Mouse (Mus musculus): ENCODE results near the gene Wdr66.
A peak's percentile ranks its signal among the peaks of the same experiment; 100 is the strongest.

Gene Wdr66

GRCm38 (mm10) chr5:123357253-123357652, 105.4 kb downstream of the Wdr66 start:
- DNase-seq (ENCODE audit: inconsistent ontology term) = no peak

- no peak for DNase-seq (ENCODE audit: inconsistent ontology term)
These were observed 107.5 kb downstream of the Wdr66 start for GRCm38 (mm10) chr5:123359431-123359830.

GRCm38 (mm10) chr5:123362911-123363310, 111.0 kb downstream of the Wdr66 start:
- no peak for DNase-seq (ENCODE audit: inconsistent ontology term)

GRCm38 (mm10) chr5:123364302-123364971, 112.5 kb downstream of the Wdr66 start:
- peak; percentile 68 for DNase-seq (ENCODE audit: inconsistent ontology term)

GRCm38 (mm10) chr5:123368869-123369488, 117.1 kb downstream of the Wdr66 start:
- no peak for DNase-seq (ENCODE audit: inconsistent ontology term)

GRCm38 (mm10) chr5:123370049-123370448, 118.1 kb downstream of the Wdr66 start:
- no peak for DNase-seq (ENCODE audit: inconsistent ontology term)

- DNase-seq (ENCODE audit: inconsistent ontology term) = no peak
These were observed 123.4 kb downstream of the Wdr66 start for GRCm38 (mm10) chr5:123375262-123375661.

GRCm38 (mm10) chr5:123375793-123376452, 124.0 kb downstream of the Wdr66 start:
- no peak for DNase-seq (ENCODE audit: inconsistent ontology term)

GRCm38 (mm10) chr5:123376569-123376968, 124.7 kb downstream of the Wdr66 start:
- DNase-seq (ENCODE audit: inconsistent ontology term) = peak; percentile 65
